Mouse (Mus musculus) heart, embryonic 12.5 days (tissue): ENCODE data around the gene Mipep. TPM values are rescaled to one million over a fixed set of nuclear protein-coding genes. Genes with fewer than 3 reads are reported as not detected.
A peak's percentile ranks its signal among the peaks of the same experiment; 100 is the strongest.

Source experiments
- ATAC-seq: fragments of 200-750 bp; cut with Nextera tagmentation; 2 replicates; pipeline ENCODE4 v1.8.0; 2017; ENCODE audit warnings: moderate TSS enrichment, moderate library complexity; ENCODE audit not compliant: insufficient number of reproducible peaks, low FRiP score
- H3K27ac ChIP-seq: fragments of 300-500 bp; sonication (generic); 2 replicates; pipeline ENCODE4 v1.5.1; 2016; ENCODE audit warnings: mild to moderate bottlenecking, moderate library complexity; ENCODE audit not compliant: poor library complexity, severe bottlenecking
- H3K27me3 ChIP-seq: fragments of 300-500 bp; sonication (generic); replicated peaks from 2 replicates; pipeline ENCODE4 v1.6.1; 2016; ENCODE audit warnings: mild to moderate bottlenecking, moderate library complexity
- H3K36me3 ChIP-seq: fragments of 300-500 bp; sonication (generic); 2 replicates; pipeline ENCODE4 v1.6.1; 2016; ENCODE audit warnings: mild to moderate bottlenecking, moderate library complexity
- H3K4me1 ChIP-seq: fragments of 300-500 bp; sonication (generic); replicated peaks from 2 replicates; pipeline ENCODE4 v1.6.1; 2016; ENCODE audit warnings: mild to moderate bottlenecking
- H3K4me2 ChIP-seq: fragments of 300-500 bp; sonication (generic); 2 replicates; pipeline ENCODE4 v1.6.1; 2016; ENCODE audit warnings: mild to moderate bottlenecking, moderate library complexity
- H3K4me3 ChIP-seq: fragments of 300-500 bp; sonication (generic); 2 replicates; pipeline ENCODE4 v1.5.1; 2016; ENCODE audit warnings: mild to moderate bottlenecking
- H3K9ac ChIP-seq: fragments of 300-500 bp; sonication (generic); 2 replicates; pipeline ENCODE4 v1.6.1; 2016; ENCODE audit warnings: mild to moderate bottlenecking, moderate library complexity
- H3K9me3 ChIP-seq: fragments of 300-500 bp; sonication (generic); replicated peaks from 2 replicates; pipeline ENCODE4 v1.6.1; 2016; ENCODE audit warnings: mild to moderate bottlenecking, moderate library complexity
- WGBS: fragments of 180-500 bp; shearing (Covaris S2); methylation state at CpG from one replicate; pipeline ENCODE4 v1.1.7; 2016; 5-methylcytosine and 5-hydroxymethylcytosine counted together
- polyA plus RNA-seq: library from polyadenylated mRNA; unstranded; fragments of >200 nt; fragmentation: Nextera tagmentation; extraction: Ambion mirVana; gene quantifications from 2 replicates; pipeline ENCODE4 v1.2.1, GENCODE M21; 2016

Gene Mipep
- polyA plus RNA-seq, 1 experiment from 2014 or later = 31.4 TPM

- no peak overlapping the region for H3K4me3 ChIP-seq
- no peak overlapping the region for H3K9ac ChIP-seq
- H3K9me3 ChIP-seq = no peaks in the 10 kb centered on the region
- H3K4me1 ChIP-seq = 0 out of 2 replicates have a peak, but pooled peaks cover 3% of the 10 kb centered on the region
- H3K27ac ChIP-seq = no peak overlapping the region
- ATAC-seq = no peak
- H3K36me3 ChIP-seq = peaks cover 95% of the 10 kb centered on the region
- H3K4me2 ChIP-seq = no peak overlapping the region
- H3K27me3 ChIP-seq = no peaks in the 10 kb centered on the region
- 93% methylated on average over 8 of the region's 8 CpGs for WGBS
Measured at GRCm38 (mm10) chr14:60757265-60757664, 27.1 kb upstream of the Mipep start.

GRCm38 (mm10) chr14:60757722-60758121 lies 26.7 kb upstream of the Mipep start:
- WGBS = 89% methylated on average over 7 of the region's 7 CpGs
- no peak for ATAC-seq
- H3K27ac ChIP-seq = no peak overlapping the region
- H3K36me3 ChIP-seq = peaks cover 96% of the 10 kb centered on the region
- H3K4me3 ChIP-seq = no peak overlapping the region
- no peaks in the 10 kb centered on the region for H3K9me3 ChIP-seq
- no peak overlapping the region for H3K9ac ChIP-seq
- 0 out of 2 replicates have a peak, but pooled peaks cover 5% of the 10 kb centered on the region for H3K4me1 ChIP-seq
- no peaks in the 10 kb centered on the region for H3K27me3 ChIP-seq
- H3K4me2 ChIP-seq = no peak overlapping the region

- WGBS = 91% methylated on average over 8 of the region's 8 CpGs
Measured at GRCm38 (mm10) chr14:60759097-60759496, 25.3 kb upstream of the Mipep start.

GRCm38 (mm10) chr14:60761801-60762200 lies 22.6 kb upstream of the Mipep start:
- Histone ChIP-seq H3K4me3 (no peak overlapping the region), H3K4me2 (no peak overlapping the region), H3K36me3 (peaks cover 56% of the 10 kb centered on the region), H3K27ac (no peak overlapping the region; the same call in 1 of the 2 replicates), H3K27me3 (no peaks in the 10 kb centered on the region), H3K9ac (no peak overlapping the region), H3K9me3 (no peaks in the 10 kb centered on the region), H3K4me1 (peaks cover 36% of the 10 kb centered on the region)
- ATAC-seq = no peak
- WGBS = 84% methylated on average over 10 of the region's 10 CpGs

More at GRCm38 (mm10) chr14:60759097-60759496, 25.3 kb upstream of the Mipep start:
- Histone ChIP-seq H3K27me3 (no peaks in the 10 kb centered on the region), H3K4me1 (peaks cover 14% of the 10 kb centered on the region), H3K4me3 (no peak overlapping the region), H3K36me3 (peaks cover 83% of the 10 kb centered on the region), H3K4me2 (no peak overlapping the region), H3K27ac (no peak overlapping the region), H3K9ac (no peak overlapping the region), H3K9me3 (no peaks in the 10 kb centered on the region)
- ATAC-seq = no peak

GRCm38 (mm10) chr14:60762754-60763153 lies 21.6 kb upstream of the Mipep start:
- WGBS = 76% methylated on average over 7 of the region's 7 CpGs

GRCm38 (mm10) chr14:60763746-60764145 lies 20.6 kb upstream of the Mipep start:
- Histone ChIP-seq H3K9me3 (no peaks in the 10 kb centered on the region), H3K27me3 (no peaks in the 10 kb centered on the region), H3K36me3 (peaks cover 37% of the 10 kb centered on the region), H3K4me1 (peaks cover 36% of the 10 kb centered on the region), H3K4me2 (no peak overlapping the region), H3K4me3 (no peak overlapping the region), H3K9ac (no peak overlapping the region), H3K27ac (0 out of 2 replicates have a peak overlapping the region, but pooled peaks have one; percentile 10)
- WGBS = 73% methylated on average over 5 of the region's 5 CpGs
- ATAC-seq = no peak

More at GRCm38 (mm10) chr14:60762754-60763153, 21.6 kb upstream of the Mipep start:
- ATAC-seq = no peak
- no peaks in the 10 kb centered on the region for H3K9me3 ChIP-seq
- no peak overlapping the region for H3K4me2 ChIP-seq
- no peak overlapping the region for H3K9ac ChIP-seq
- no peak overlapping the region for H3K27ac ChIP-seq
- H3K4me3 ChIP-seq = no peak overlapping the region
- H3K36me3 ChIP-seq = peaks cover 47% of the 10 kb centered on the region
- H3K4me1 ChIP-seq = peaks cover 36% of the 10 kb centered on the region
- no peaks in the 10 kb centered on the region for H3K27me3 ChIP-seq

GRCm38 (mm10) chr14:60764526-60764925 lies 19.8 kb upstream of the Mipep start:
- H3K4me1 ChIP-seq = peaks cover 36% of the 10 kb centered on the region
- H3K9me3 ChIP-seq = no peaks in the 10 kb centered on the region
- no peaks in the 10 kb centered on the region for H3K27me3 ChIP-seq
- no peak overlapping the region for H3K27ac ChIP-seq
- H3K4me3 ChIP-seq = no peak overlapping the region
- H3K9ac ChIP-seq = no peak overlapping the region
- ATAC-seq = no peak
- no peak overlapping the region for H3K4me2 ChIP-seq
- peaks cover 29% of the 10 kb centered on the region for H3K36me3 ChIP-seq
- WGBS = 47% methylated on average over 4 of the region's 4 CpGs

- WGBS = 51% methylated on average over 2 of the region's 2 CpGs
- H3K27me3 ChIP-seq = no peaks in the 10 kb centered on the region
- no peak overlapping the region for H3K9ac ChIP-seq
- ATAC-seq = no peak
- no peaks in the 10 kb centered on the region for H3K9me3 ChIP-seq
- H3K27ac ChIP-seq = no peak overlapping the region
- H3K4me1 ChIP-seq = peaks cover 36% of the 10 kb centered on the region
- no peak overlapping the region for H3K4me3 ChIP-seq
- H3K4me2 ChIP-seq = no peak overlapping the region
- H3K36me3 ChIP-seq = peaks cover 24% of the 10 kb centered on the region
Measured at GRCm38 (mm10) chr14:60765025-60765424, 19.3 kb upstream of the Mipep start.

- Histone ChIP-seq H3K36me3 (no peaks in the 10 kb centered on the region), H3K4me2 (no peak within 1 kb of the TSS), H3K9ac (no peak within 1 kb of the TSS), H3K27me3 (no peaks in the 10 kb centered on the region), H3K4me3 (no peak within 1 kb of the TSS), H3K4me1 (peaks cover 32% of the 10 kb centered on the region), H3K27ac (no peak within 1 kb of the TSS), H3K9me3 (no peaks in the 10 kb centered on the region)
- WGBS = 70% methylated on average over 4 of the region's 4 CpGs
- ATAC-seq = no peak
Measured at GRCm38 (mm10) chr14:60767884-60768283, 16.5 kb upstream of the Mipep start, which contains the start of gene C1qtnf9. Gene C1qtnf9 (plus strand): TSS chr14:60768134.

GRCm38 (mm10) chr14:60769340-60769739 lies 15.0 kb upstream of the Mipep start:
- 46% methylated on average over 6 of the region's 6 CpGs for WGBS
- no peak overlapping the region for H3K4me2 ChIP-seq
- H3K27ac ChIP-seq = no peak overlapping the region
- H3K9ac ChIP-seq = no peak overlapping the region
- no peak overlapping the region for H3K4me3 ChIP-seq
- H3K4me1 ChIP-seq = peaks cover 20% of the 10 kb centered on the region
- H3K27me3 ChIP-seq = no peaks in the 10 kb centered on the region
- H3K9me3 ChIP-seq = no peaks in the 10 kb centered on the region
- H3K36me3 ChIP-seq = no peaks in the 10 kb centered on the region
- ATAC-seq = no peak

- Histone ChIP-seq H3K4me3 (no peak overlapping the region), H3K27me3 (no peaks in the 10 kb centered on the region), H3K4me2 (no peak overlapping the region), H3K4me1 (peaks cover 9% of the 10 kb centered on the region), H3K9me3 (no peaks in the 10 kb centered on the region), H3K27ac (no peak overlapping the region), H3K36me3 (no peaks in the 10 kb centered on the region), H3K9ac (no peak overlapping the region)
- 71% methylated on average over 6 of the region's 6 CpGs for WGBS
- no peak for ATAC-seq
Measured at GRCm38 (mm10) chr14:60770594-60770993, 13.8 kb upstream of the Mipep start.

GRCm38 (mm10) chr14:60771057-60771456 lies 13.3 kb upstream of the Mipep start:
- WGBS = 5% methylated on average over 8 of the region's 8 CpGs
- H3K4me3 ChIP-seq = peak overlapping the region; percentile 39
- peak overlapping the region; percentile 60 for H3K4me2 ChIP-seq
- H3K4me1 ChIP-seq = peaks cover 5% of the 10 kb centered on the region
- H3K9ac ChIP-seq = no peak overlapping the region
- no peaks in the 10 kb centered on the region for H3K27me3 ChIP-seq
- no peaks in the 10 kb centered on the region for H3K9me3 ChIP-seq
- ATAC-seq = peak; percentile 56; the same call in 1 of the 2 replicates
- no peaks in the 10 kb centered on the region for H3K36me3 ChIP-seq
- H3K27ac ChIP-seq = no peak overlapping the region
